Mouse (Mus musculus) splenic B cell, adult 2 months (primary cell): Measurements from ENCODE around the gene Slc10a3.

Experiments
- DNase-seq: peaks from one replicate; pipeline ENCODE4 v3.0.0-alpha.2; 2011; ENCODE audit warnings: low read depth, low spot score
- H3K27me3 ChIP-seq: 2 replicates; pipeline ENCODE4 v1.6.1; 2012; ENCODE audit warnings: mild to moderate bottlenecking, low read length, moderate library complexity, mixed read lengths; ENCODE audit not compliant: control insufficient read depth, poor library complexity, insufficient read depth, severe bottlenecking
- H3K36me3 ChIP-seq: 2 replicates; pipeline ENCODE4 v1.6.1; 2012; ENCODE audit warnings: mild to moderate bottlenecking, low read length, moderate library complexity, mixed read lengths; ENCODE audit not compliant: control insufficient read depth, poor library complexity, insufficient read depth, severe bottlenecking

Gene Slc10a3

GRCm38 (mm10) chrX:74330166-74330930, 42.8 kb downstream of the Slc10a3 start:
- no peak for DNase-seq
- Histone ChIP-seq H3K27me3 (no peaks in the 10 kb centered on the region), H3K36me3 (no peaks in the 10 kb centered on the region)

GRCm38 (mm10) chrX:74329215-74329671, 43.9 kb downstream of the Slc10a3 start:
- Histone ChIP-seq H3K36me3 (no peaks in the 10 kb centered on the region), H3K27me3 (no peaks in the 10 kb centered on the region)
- DNase-seq = no peak

- Histone ChIP-seq H3K36me3 (no peaks in the 10 kb centered on the region), H3K27me3 (no peaks in the 10 kb centered on the region)
- DNase-seq = peak; percentile 70
Observed at GRCm38 (mm10) chrX:74328725-74329161, 44.4 kb downstream of the Slc10a3 start, which contains the start of gene Plxna3. Plxna3 (plus strand) TSS chrX:74329066.
